Mouse (Mus musculus) spleen, adult 2 months (tissue): ENCODE measurements around the gene Atp6v0a1. TPM values are rescaled to one million over a fixed set of nuclear protein-coding genes. Genes with fewer than 3 reads are reported as not detected.
A peak's percentile ranks its signal among the peaks of the same experiment; 100 is the strongest.

ENCODE experiments used
- DNase-seq, 2 experiments: peaks; one replicate each; pipeline versions ENCODE4 v3.0.0 to v3.0.0-alpha.2; 2012 to 2021; ENCODE audit warnings: low spot score in 2 of 2, low read depth in 1 of 2
- H3K27ac ChIP-seq: fragments of 200-500 bp; 2 replicates; pipeline ENCODE4 v1.5.1; 2012; ENCODE audit warnings: low read length, inconsistent platforms; ENCODE audit not compliant: insufficient read depth
- H3K27me3 ChIP-seq: fragments of 200-500 bp; 2 replicates; pipeline ENCODE4 v1.6.1; 2012; ENCODE audit warnings: mild to moderate bottlenecking, moderate library complexity, low read length, inconsistent platforms; ENCODE audit not compliant: control insufficient read depth, insufficient read depth
- H3K36me3 ChIP-seq: fragments of 200-500 bp; 2 replicates; pipeline ENCODE4 v1.6.1; 2012; ENCODE audit warnings: mild to moderate bottlenecking, low read length, inconsistent platforms; ENCODE audit not compliant: control insufficient read depth, insufficient read depth
- H3K4me1 ChIP-seq: fragments of 200-500 bp; 2 replicates; pipeline ENCODE4 v1.6.1; 2011; ENCODE audit warnings: inconsistent platforms; ENCODE audit not compliant: control insufficient read depth, insufficient read depth, insufficient read length
- H3K4me3 ChIP-seq: fragments of 200-500 bp; 2 replicates; pipeline ENCODE4 v1.5.1; 2011; ENCODE audit warnings: mild to moderate bottlenecking, inconsistent platforms; ENCODE audit not compliant: insufficient read depth, insufficient read length; ENCODE audit errors: extremely low read depth
- CTCF ChIP-seq: fragments of 200-500 bp; IDR thresholded peaks from 2 replicates; pipeline ENCODE4 v1.5.1; 2011; ENCODE audit warnings: mild to moderate bottlenecking, inconsistent platforms; ENCODE audit not compliant: insufficient read depth, insufficient read length, insufficient replicate concordance; ENCODE audit errors: extremely low read depth
- POLR2A ChIP-seq: fragments of 200-500 bp; IDR thresholded peaks from 2 replicates; pipeline ENCODE4 v1.6.1; 2011; ENCODE audit warnings: low read depth, low read length, inconsistent platforms
- WGBS: fragments of 180-500 bp; shearing (Covaris S2); methylation state at CpG from one replicate; pipeline ENCODE4 v1.1.7; 2018; 5-methylcytosine and 5-hydroxymethylcytosine counted together
- polyA plus RNA-seq: library from polyadenylated mRNA; depleted of rRNA; stranded (reverse); fragments of >200 nt; gene quantifications from 2 replicates; pipeline ENCODE4 v1.2.3, GENCODE M21; 2012; rRNA removed

The Atp6v0a1 gene
- 41.8 and 46.2 TPM in 2 replicates for polyA plus RNA-seq

DNA sequence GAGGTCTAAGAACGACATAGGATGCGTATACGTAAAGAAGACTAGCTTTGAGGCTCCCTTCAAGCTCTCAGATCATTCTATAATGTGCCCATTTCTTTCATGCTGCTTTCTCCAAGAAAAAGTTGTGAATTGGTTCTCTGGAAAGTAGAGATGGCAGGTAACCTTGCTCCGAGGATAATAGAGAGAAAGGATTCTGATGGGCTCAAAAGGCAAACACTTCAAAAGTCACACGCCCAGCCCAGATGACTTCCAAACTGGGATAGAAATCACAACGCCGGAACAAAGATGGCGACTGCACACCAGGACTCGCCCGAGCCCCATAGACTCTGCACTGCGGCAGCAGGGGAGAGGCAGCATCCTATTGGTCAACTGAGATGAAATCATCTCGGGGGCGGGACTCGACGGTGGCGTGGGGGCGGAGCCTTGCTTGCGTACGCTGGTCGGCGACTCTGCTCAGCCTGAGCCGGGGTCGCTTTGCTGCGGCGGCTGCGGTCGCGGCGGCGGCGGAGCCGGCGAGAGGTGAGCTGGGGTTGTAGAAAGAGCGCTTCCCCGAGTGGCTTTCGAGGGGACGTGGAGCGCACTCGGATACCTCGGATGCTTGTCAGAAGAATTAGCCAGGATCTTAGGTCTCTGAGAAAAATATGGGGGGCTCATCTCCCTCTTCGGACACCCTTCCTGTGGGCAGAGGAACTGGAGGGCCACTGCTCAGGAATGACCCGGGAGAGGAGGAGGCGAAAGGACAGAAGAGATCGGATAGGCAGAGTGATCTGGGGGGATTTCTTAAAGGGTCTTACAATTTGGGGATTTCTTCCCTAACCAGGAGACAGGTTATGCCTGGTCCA, at the start of gene Atp6v0a1:
Gene Atp6v0a1, plus strand, starts transcription at position 407 of the 842 bp plus-strand sequence.
- Histone ChIP-seq H3K36me3 (no peaks in the 10 kb centered on the region; the same call in none of the 2 replicates), H3K27ac (peak within 1 kb of the TSS; percentile 94), H3K4me1 (peaks cover 2% of the 10 kb centered on the region), H3K4me3 (peak within 1 kb of the TSS; percentile 81), H3K27me3 (no peaks in the 10 kb centered on the region)
- peak; percentile 90 to 96 for DNase-seq
- TF ChIP-seq CTCF, result no peak
- peak; percentile 48 for TF ChIP-seq POLR2A
- 1% methylated on average over 44 of the region's 44 CpGs for WGBS

- peak; percentile 47 to 55 for DNase-seq
- Histone ChIP-seq H3K4me1 (no peaks in the 10 kb centered on the region), H3K36me3 (no peaks in the 10 kb centered on the region), H3K4me3 (no peak overlapping the region), H3K27me3 (no peaks in the 10 kb centered on the region), H3K27ac (no peak overlapping the region)
- no peak for TF ChIP-seq POLR2A
- TF ChIP-seq CTCF, result peak; percentile 65; the same call in 1 of the 2 replicates
- 12% methylated on average over 14 of the region's 14 CpGs for WGBS
These were observed 49.8 kb upstream of the Atp6v0a1 start for GRCm38 (mm10) chr11:100959464-100959810.

GRCm38 (mm10) chr11:100959826-100960225, 49.4 kb upstream of the Atp6v0a1 start:
- Histone ChIP-seq H3K4me1 (no peaks in the 10 kb centered on the region), H3K27ac (no peak overlapping the region), H3K4me3 (no peak overlapping the region), H3K36me3 (no peaks in the 10 kb centered on the region), H3K27me3 (no peaks in the 10 kb centered on the region)
- TF ChIP-seq POLR2A (no peak), CTCF (no peak)
- 42% methylated on average over 3 of the region's 3 CpGs for WGBS
- no peak for DNase-seq

- H3K4me3 ChIP-seq, result no peak overlapping the region
- H3K27ac ChIP-seq, result no peak overlapping the region
- no peak for DNase-seq
- TF ChIP-seq POLR2A (no peak), CTCF (no peak)
- no peaks in the 10 kb centered on the region for H3K27me3 ChIP-seq
- H3K4me1 ChIP-seq, result no peaks in the 10 kb centered on the region
- H3K36me3 ChIP-seq, result no peaks in the 10 kb centered on the region
- 61% methylated on average over 6 of the region's 6 CpGs for WGBS
These were observed 48.7 kb upstream of the Atp6v0a1 start for GRCm38 (mm10) chr11:100960540-100960939.

- no peaks in the 10 kb centered on the region for H3K27me3 ChIP-seq
- no peak for TF ChIP-seq CTCF
- TF ChIP-seq POLR2A, result no peak
- no peaks in the 10 kb centered on the region for H3K36me3 ChIP-seq
- no peak for DNase-seq
- WGBS, result 75% methylated on average over 9 of the region's 9 CpGs
- no peak overlapping the region for H3K4me3 ChIP-seq
- no peaks in the 10 kb centered on the region for H3K4me1 ChIP-seq
- no peak overlapping the region for H3K27ac ChIP-seq
These were observed 46.8 kb upstream of the Atp6v0a1 start for GRCm38 (mm10) chr11:100962371-100962911.

- Histone ChIP-seq H3K36me3 (no peaks in the 10 kb centered on the region), H3K27ac (no peak overlapping the region), H3K27me3 (no peaks in the 10 kb centered on the region), H3K4me1 (no peaks in the 10 kb centered on the region), H3K4me3 (no peak overlapping the region)
- 82% methylated on average over 9 of the region's 9 CpGs for WGBS
- DNase-seq, result no peak
- TF ChIP-seq CTCF (no peak), POLR2A (no peak)
These were observed 45.6 kb upstream of the Atp6v0a1 start for GRCm38 (mm10) chr11:100963647-100964046.

- 91% methylated on average over 7 of the region's 7 CpGs for WGBS
- peaks cover 2% of the 10 kb centered on the region for H3K4me1 ChIP-seq
- no peak overlapping the region for H3K27ac ChIP-seq
- TF ChIP-seq POLR2A (no peak), CTCF (no peak)
- peaks cover 2% of the 10 kb centered on the region; the same call in 1 of the 2 replicates for H3K27me3 ChIP-seq
- no peak overlapping the region for H3K4me3 ChIP-seq
- DNase-seq, result no peak
- H3K36me3 ChIP-seq, result no peaks in the 10 kb centered on the region
These were observed 45.1 kb upstream of the Atp6v0a1 start for GRCm38 (mm10) chr11:100964180-100964579.
